Mouse (Mus musculus): ENCODE data around the gene Sh3bgrl3. TPM values are rescaled to one million over a fixed set of nuclear protein-coding genes. Genes with fewer than 3 reads are reported as not detected.

Gene Sh3bgrl3
- polyA plus RNA-seq, 1 experiment from 2014 or later: 161 TPM

DNA sequence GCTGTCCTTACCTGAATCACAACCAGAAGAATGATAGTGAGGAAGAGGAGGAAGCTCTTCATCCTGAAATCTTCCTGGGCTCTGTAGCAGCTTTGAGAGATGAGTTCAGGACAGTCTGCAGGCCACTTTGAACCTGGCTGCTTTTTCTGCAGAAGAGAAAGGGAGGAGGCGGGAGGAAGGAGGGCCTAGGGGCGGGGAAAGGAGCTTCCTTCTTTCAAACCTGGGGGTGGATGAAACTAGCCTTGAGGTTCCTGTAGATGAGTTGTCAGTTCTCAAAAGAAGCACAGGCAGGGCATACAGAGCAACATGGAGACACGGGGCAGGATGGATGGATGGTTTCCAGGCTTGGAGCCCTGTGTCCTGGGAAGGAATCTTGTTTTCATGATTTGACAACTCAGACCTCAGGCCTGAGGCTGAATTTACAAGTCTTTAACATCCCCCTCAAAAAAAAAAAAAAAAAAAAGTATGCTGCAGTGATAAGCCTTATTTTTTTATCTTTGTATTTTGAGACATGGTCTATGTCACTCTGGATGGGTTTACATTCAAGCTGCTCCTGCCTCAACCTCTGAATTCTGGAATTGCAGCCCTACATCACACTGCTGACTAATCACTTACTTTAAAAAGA lies 33.6 kb downstream of the Sh3bgrl3 start, which contains the start of gene Cd52:
Gene Cd52, minus strand, starts transcription at position 160 of the 625 bp plus-strand sequence.
- Histone ChIP-seq H3K9ac (ENCODE audit: low read depth, low read length) (no peak within 1 kb of the TSS), H3K9me3 (replicated peaks; ENCODE audit: control insufficient read depth, low read length) (no peaks in the 10 kb centered on the region), H3K27ac (ENCODE audit: low read length) (0 out of 2 replicates have a peak within 1 kb of the TSS, but pooled peaks have one; percentile 16), H3K4me1 (ENCODE audit: control insufficient read depth, low read depth, low read length) (no peaks in the 10 kb centered on the region), H3K4me2 (ENCODE audit: low read depth, low read length) (no peak within 1 kb of the TSS), H3K27me3 (ENCODE audit: control insufficient read depth, insufficient read depth, low read depth, low read length) (no peaks in the 10 kb centered on the region), H3K36me3 (ENCODE audit: control insufficient read depth, insufficient read depth) (no peaks in the 10 kb centered on the region), H3K4me3 (ENCODE audit: low read depth, low read length) (peak within 1 kb of the TSS; percentile 32)
- no peak for ATAC-seq (ENCODE audit: low read depth)
- WGBS (ENCODE audit: insufficient replicate concordance): 28% methylated on average over 3 of the region's 3 CpGs

DNA sequence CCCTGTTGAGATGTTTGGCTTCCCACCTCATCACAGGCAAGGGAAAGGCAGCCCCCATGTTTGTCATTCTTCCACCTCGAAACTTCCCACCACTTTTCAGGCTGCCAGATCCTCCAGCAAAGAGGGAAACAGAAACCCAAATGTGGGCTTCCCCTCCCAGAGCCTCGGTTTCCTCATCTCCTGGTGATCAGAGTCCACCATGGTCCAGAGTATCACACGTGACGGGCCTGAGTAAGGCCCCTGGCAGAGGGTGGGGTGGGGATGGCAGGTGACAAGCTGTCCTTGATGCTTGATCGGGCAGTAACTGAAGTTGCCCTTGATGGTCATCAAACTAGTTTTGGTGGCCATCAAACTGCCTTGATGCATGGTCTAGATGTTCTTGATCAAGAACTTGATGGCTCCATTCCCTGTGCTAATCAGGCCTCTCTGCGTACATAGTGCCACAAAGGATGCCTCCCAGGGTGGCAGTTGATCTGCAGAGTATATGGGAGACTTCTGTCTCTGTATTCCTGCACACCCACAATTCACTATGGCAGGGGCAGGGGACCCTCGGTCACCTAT lies 34.5 kb downstream of the Sh3bgrl3 start:
- 53% methylated on average over 7 of the region's 7 CpGs for WGBS (ENCODE audit: insufficient replicate concordance)
- Histone ChIP-seq H3K9me3 (replicated peaks; ENCODE audit: control insufficient read depth, low read length) (no peaks in the 10 kb centered on the region), H3K4me3 (ENCODE audit: low read depth, low read length) (peak overlapping the region; percentile 32), H3K4me2 (ENCODE audit: low read depth, low read length) (no peak overlapping the region), H3K4me1 (ENCODE audit: control insufficient read depth, low read depth, low read length) (no peaks in the 10 kb centered on the region), H3K27me3 (ENCODE audit: control insufficient read depth, insufficient read depth, low read depth, low read length) (no peaks in the 10 kb centered on the region), H3K36me3 (ENCODE audit: control insufficient read depth, insufficient read depth) (no peaks in the 10 kb centered on the region), H3K27ac (ENCODE audit: low read length) (no peak overlapping the region), H3K9ac (ENCODE audit: low read depth, low read length) (no peak overlapping the region)
- no peak for ATAC-seq (ENCODE audit: low read depth)

DNA sequence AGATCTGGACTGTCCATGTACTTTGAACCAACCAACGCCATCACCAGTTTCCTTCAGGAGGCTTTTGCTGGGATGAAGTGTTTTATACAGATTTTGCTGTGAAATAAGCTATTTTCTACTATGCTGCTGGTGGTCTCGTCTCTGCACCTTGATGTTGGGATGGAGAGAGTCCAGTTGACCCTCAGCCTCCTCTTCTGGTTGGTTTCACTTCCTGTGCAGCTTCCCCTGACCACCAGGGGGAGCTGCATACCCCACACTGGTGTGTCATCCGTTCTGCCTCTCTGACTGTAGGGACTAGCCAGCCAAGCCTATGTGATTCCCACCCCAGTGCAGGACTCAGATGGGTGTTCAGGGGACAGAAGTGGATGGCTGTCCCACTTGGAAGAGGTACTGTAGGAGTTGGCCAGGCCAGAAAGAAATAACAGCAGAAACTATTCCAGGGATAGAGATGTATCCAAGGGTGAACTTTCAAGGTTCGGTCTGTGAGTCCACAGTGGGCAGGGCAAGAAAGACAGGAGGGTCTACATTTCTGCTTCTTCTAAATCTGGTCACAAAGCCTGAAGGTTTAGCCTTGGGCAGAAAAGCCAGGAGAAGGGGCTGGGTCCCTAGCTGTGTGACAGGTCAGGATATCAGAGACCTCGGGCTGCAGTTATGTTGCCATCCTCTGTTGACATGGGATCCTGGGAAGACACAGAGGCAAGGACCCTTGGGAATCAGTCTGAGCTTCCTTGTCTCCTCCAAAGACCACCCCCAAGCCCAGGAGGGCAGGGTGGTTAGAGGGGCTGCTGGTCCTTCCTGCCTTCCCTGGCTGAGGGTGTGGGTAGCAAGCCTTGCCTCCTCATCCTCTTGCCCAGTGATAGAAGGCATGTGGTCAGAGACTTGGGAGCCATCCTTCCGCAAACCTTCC lies 36.0 kb downstream of the Sh3bgrl3 start:
- Histone ChIP-seq H3K9ac (ENCODE audit: low read depth, low read length) (no peak overlapping the region), H3K4me1 (ENCODE audit: control insufficient read depth, low read depth, low read length) (no peaks in the 10 kb centered on the region), H3K27me3 (ENCODE audit: control insufficient read depth, insufficient read depth, low read depth, low read length) (no peaks in the 10 kb centered on the region), H3K27ac (ENCODE audit: low read length) (no peak overlapping the region), H3K4me3 (ENCODE audit: low read depth, low read length) (no peak overlapping the region), H3K36me3 (ENCODE audit: control insufficient read depth, insufficient read depth) (no peaks in the 10 kb centered on the region), H3K4me2 (ENCODE audit: low read depth, low read length) (no peak overlapping the region), H3K9me3 (replicated peaks; ENCODE audit: control insufficient read depth, low read length) (no peaks in the 10 kb centered on the region)
- no peak for ATAC-seq (ENCODE audit: low read depth)
- 54% methylated on average over 6 of the region's 6 CpGs for WGBS (ENCODE audit: insufficient replicate concordance)

DNA sequence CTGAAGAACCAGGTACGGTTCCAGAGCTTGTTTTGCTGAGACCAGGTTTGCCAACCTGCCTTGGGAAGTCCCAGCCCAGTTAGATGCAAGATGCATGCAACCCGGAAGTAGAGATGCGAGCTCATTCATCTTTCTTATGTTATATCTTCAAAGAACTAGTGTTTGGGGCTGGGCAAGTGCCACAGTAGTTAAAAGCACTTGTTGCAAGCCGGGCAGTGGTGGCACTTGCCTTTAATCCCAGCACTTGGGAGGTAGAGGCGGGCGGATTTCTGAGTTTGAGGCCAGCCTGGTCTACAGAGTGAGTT lies 37.4 kb downstream of the Sh3bgrl3 start:
- H3K4me2 ChIP-seq (ENCODE audit: low read depth, low read length): no peak overlapping the region
- no peak for ATAC-seq (ENCODE audit: low read depth)
- no peaks in the 10 kb centered on the region for H3K36me3 ChIP-seq (ENCODE audit: control insufficient read depth, insufficient read depth)
- no peaks in the 10 kb centered on the region for H3K9me3 ChIP-seq (replicated peaks; ENCODE audit: control insufficient read depth, low read length)
- no peak overlapping the region for H3K27ac ChIP-seq (ENCODE audit: low read length)
- H3K4me3 ChIP-seq (ENCODE audit: low read depth, low read length): no peak overlapping the region
- no peaks in the 10 kb centered on the region for H3K27me3 ChIP-seq (ENCODE audit: control insufficient read depth, insufficient read depth, low read depth, low read length)
- H3K9ac ChIP-seq (ENCODE audit: low read depth, low read length): no peak overlapping the region
- WGBS (ENCODE audit: insufficient replicate concordance): 62% methylated on average over 6 of the region's 6 CpGs
- H3K4me1 ChIP-seq (ENCODE audit: control insufficient read depth, low read depth, low read length): no peaks in the 10 kb centered on the region; the same call in 1 of the 2 replicates

DNA sequence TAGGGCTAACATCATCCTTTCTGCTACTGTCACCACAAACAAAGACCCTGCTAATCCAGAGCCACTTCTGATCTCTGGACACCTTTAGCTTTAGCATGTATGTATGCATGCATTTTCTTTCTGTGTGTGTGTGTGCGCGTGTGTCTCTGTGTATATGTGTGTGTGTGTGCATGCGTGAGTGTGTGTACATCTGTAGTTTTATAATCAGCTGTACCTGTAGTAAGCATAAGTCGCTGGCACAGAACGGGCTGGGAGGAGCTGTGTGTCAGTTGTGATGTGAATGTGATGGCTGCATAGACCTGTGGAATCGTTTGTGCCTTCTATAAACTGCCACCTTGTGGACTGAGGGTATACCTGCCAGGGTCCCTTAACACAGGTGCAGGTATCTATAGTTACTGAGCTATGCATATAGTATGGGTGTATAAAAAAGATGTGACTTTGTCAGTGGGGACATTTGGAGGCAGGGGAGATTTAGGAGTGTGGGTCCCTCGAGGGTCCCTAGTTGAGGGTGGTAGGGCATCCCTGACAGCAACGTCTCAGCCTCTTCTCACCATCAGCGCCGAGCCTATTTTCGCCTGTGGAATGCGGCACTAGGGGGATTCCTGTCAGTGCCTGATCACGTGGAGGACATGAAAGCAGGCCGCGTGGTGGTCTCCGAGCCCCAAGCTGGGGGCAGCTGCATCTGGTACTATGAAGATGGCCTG lies 37.9 kb downstream of the Sh3bgrl3 start:
- no peak overlapping the region for H3K4me2 ChIP-seq (ENCODE audit: low read depth, low read length)
- no peaks in the 10 kb centered on the region for H3K36me3 ChIP-seq (ENCODE audit: control insufficient read depth, insufficient read depth)
- ATAC-seq (ENCODE audit: low read depth): no peak
- H3K4me3 ChIP-seq (ENCODE audit: low read depth, low read length): no peak overlapping the region
- H3K9me3 ChIP-seq (replicated peaks; ENCODE audit: control insufficient read depth, low read length): no peaks in the 10 kb centered on the region
- no peak overlapping the region for H3K27ac ChIP-seq (ENCODE audit: low read length)
- H3K9ac ChIP-seq (ENCODE audit: low read depth, low read length): no peak overlapping the region
- H3K27me3 ChIP-seq (ENCODE audit: control insufficient read depth, insufficient read depth, low read depth, low read length): no peaks in the 10 kb centered on the region
- no peaks in the 10 kb centered on the region; the same call in 1 of the 2 replicates for H3K4me1 ChIP-seq (ENCODE audit: control insufficient read depth, low read depth, low read length)
- 72% methylated on average over 16 of the region's 16 CpGs for WGBS (ENCODE audit: insufficient replicate concordance)

DNA sequence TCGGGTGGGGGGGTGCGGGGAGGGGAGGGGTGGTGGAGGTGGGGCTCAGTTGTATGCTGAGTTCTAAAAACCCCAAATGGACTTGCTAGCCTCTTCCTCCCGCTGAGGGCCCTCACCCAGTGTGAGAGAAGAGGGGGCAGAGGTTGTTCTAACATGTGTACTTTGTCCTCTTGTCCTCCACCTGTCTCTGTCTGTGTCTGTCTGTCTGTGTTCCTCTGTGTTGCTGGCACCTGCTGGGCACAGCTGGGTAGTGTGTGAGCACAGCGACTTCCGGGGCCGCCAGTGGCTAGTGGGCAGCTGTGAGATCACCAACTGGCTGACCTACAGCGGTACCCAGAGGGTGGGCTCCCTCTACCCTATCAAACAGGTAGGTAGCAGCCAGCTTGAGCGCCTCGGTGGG lies 39.6 kb downstream of the Sh3bgrl3 start:
- no peaks in the 10 kb centered on the region; the same call in 1 of the 2 replicates for H3K4me1 ChIP-seq (ENCODE audit: control insufficient read depth, low read depth, low read length)
- no peak overlapping the region for H3K4me2 ChIP-seq (ENCODE audit: low read depth, low read length)
- H3K27ac ChIP-seq (ENCODE audit: low read length): no peak overlapping the region
- H3K4me3 ChIP-seq (ENCODE audit: low read depth, low read length): no peak overlapping the region
- H3K9me3 ChIP-seq (replicated peaks; ENCODE audit: control insufficient read depth, low read length): peaks cover 2% of the 10 kb centered on the region; the same call in 1 of the 2 replicates
- no peaks in the 10 kb centered on the region for H3K36me3 ChIP-seq (ENCODE audit: control insufficient read depth, insufficient read depth)
- no peaks in the 10 kb centered on the region for H3K27me3 ChIP-seq (ENCODE audit: control insufficient read depth, insufficient read depth, low read depth, low read length)
- ATAC-seq (ENCODE audit: low read depth): no peak
- 72% methylated on average over 9 of the region's 9 CpGs for WGBS (ENCODE audit: insufficient replicate concordance)
- no peak overlapping the region for H3K9ac ChIP-seq (ENCODE audit: low read depth, low read length)

DNA sequence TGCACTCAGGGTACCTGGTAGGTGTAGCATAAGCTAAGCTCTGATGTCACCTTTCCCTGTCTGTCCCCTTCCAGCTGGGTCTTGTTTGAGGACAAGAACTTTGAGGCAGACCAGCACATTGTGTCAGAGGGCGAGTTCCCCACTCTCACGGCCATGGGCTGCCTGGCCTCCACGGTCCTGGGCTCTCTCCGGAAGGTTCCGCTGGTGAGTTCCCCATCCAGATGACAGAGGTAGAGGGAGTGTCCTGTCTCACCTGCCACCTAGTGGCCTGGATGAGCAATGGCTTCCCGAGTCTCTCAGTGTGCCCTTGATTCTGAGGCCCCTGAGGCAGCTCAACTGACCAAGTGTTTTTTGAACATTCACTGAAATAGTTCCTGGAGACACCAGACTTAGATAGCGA lies 41.2 kb downstream of the Sh3bgrl3 start:
- no peak overlapping the region for H3K4me2 ChIP-seq (ENCODE audit: low read depth, low read length)
- H3K27me3 ChIP-seq (ENCODE audit: control insufficient read depth, insufficient read depth, low read depth, low read length): no peaks in the 10 kb centered on the region
- H3K4me1 ChIP-seq (ENCODE audit: control insufficient read depth, low read depth, low read length): peaks cover under 1% of the 10 kb centered on the region
- no peak overlapping the region for H3K4me3 ChIP-seq (ENCODE audit: low read depth, low read length)
- H3K36me3 ChIP-seq (ENCODE audit: control insufficient read depth, insufficient read depth): no peaks in the 10 kb centered on the region
- no peak overlapping the region for H3K9ac ChIP-seq (ENCODE audit: low read depth, low read length)
- 13% methylated on average over 7 of the region's 7 CpGs for WGBS (ENCODE audit: insufficient replicate concordance)
- no peak overlapping the region for H3K27ac ChIP-seq (ENCODE audit: low read length)
- peak; percentile 59; the same call in 1 of the 2 replicates for ATAC-seq (ENCODE audit: low read depth)
- H3K9me3 ChIP-seq (replicated peaks; ENCODE audit: control insufficient read depth, low read length): peaks cover 2% of the 10 kb centered on the region; the same call in 1 of the 2 replicates

DNA sequence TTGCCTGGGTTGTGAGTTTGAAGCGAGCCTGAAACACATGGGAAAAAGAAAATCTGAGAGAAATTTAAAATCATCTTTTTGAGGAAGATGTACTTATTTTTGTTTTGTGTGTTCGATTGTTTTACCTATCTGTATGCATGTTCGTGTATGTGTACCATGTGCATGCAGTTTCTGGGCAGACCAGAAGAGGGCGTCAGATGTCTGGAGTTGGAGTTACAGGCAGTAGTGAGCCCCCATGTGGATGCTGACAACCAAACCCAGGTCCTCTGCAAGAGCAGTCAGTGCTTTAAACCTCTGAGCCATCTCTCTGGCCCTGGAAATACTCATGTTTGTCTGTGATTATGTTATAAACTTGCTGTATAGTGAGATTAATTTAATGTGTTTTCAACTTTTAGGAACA lies 43.6 kb downstream of the Sh3bgrl3 start:
- ATAC-seq (ENCODE audit: low read depth): no peak
- Histone ChIP-seq H3K9me3 (replicated peaks; ENCODE audit: control insufficient read depth, low read length) (peaks cover 2% of the 10 kb centered on the region; the same call in 1 of the 2 replicates), H3K36me3 (ENCODE audit: control insufficient read depth, insufficient read depth) (no peaks in the 10 kb centered on the region), H3K4me2 (ENCODE audit: low read depth, low read length) (no peak overlapping the region), H3K4me3 (ENCODE audit: low read depth, low read length) (no peak overlapping the region), H3K9ac (ENCODE audit: low read depth, low read length) (no peak overlapping the region), H3K27ac (ENCODE audit: low read length) (no peak overlapping the region), H3K4me1 (ENCODE audit: control insufficient read depth, low read depth, low read length) (peaks cover 12% of the 10 kb centered on the region), H3K27me3 (ENCODE audit: control insufficient read depth, insufficient read depth, low read depth, low read length) (peaks cover 13% of the 10 kb centered on the region)
- WGBS (ENCODE audit: insufficient replicate concordance): 71% methylated on average over 4 of the region's 4 CpGs
